Mouse (Mus musculus) small intestine, adult 2 months (tissue): ENCODE measurements around the gene Knl1. TPM values are rescaled to one million over a fixed set of nuclear protein-coding genes. Genes with fewer than 3 reads are reported as not detected.
"Not testable (repeated sequence)": the region's sequence is repeated elsewhere in the genome, so short reads cannot be mapped to it uniquely, and the experiment has no call there.

Experiments used
- H3K27ac ChIP-seq: fragments of 200-500 bp; 2 replicates; pipeline ENCODE4 v1.5.1; 2012; ENCODE audit warnings: low read depth, low read length, control low read depth, inconsistent platforms; ENCODE audit not compliant: insufficient read depth
- H3K27me3 ChIP-seq: fragments of 200-500 bp; 2 replicates; pipeline ENCODE4 v1.6.1; 2012; ENCODE audit warnings: mild to moderate bottlenecking, moderate library complexity, low read length, inconsistent platforms; ENCODE audit not compliant: control insufficient read depth, insufficient read depth
- H3K36me3 ChIP-seq: fragments of 200-500 bp; 2 replicates; pipeline ENCODE4 v1.6.1; 2012; ENCODE audit warnings: mild to moderate bottlenecking, low read length, control low read depth, inconsistent platforms; ENCODE audit not compliant: control insufficient read depth, insufficient read depth
- H3K4me1 ChIP-seq: fragments of 200-500 bp; 2 replicates; pipeline ENCODE4 v1.6.1; 2012; ENCODE audit warnings: low read length, inconsistent platforms, mixed read lengths; ENCODE audit not compliant: control insufficient read depth, insufficient read depth, insufficient read length
- H3K4me3 ChIP-seq: fragments of 200-500 bp; 2 replicates; pipeline ENCODE4 v1.5.1; 2012; ENCODE audit warnings: low read depth, mild to moderate bottlenecking, control low read depth, inconsistent platforms, low read length, moderate library complexity
- CTCF ChIP-seq: fragments of 200-500 bp; IDR thresholded peaks from 2 replicates; pipeline ENCODE4 v1.5.1; 2012; ENCODE audit warnings: low read depth, mild to moderate bottlenecking, control low read depth, inconsistent platforms, low read length, moderate library complexity, mixed read lengths; ENCODE audit not compliant: insufficient replicate concordance, insufficient read length; ENCODE audit errors: extremely low read depth
- POLR2A ChIP-seq: fragments of 200-500 bp; IDR thresholded peaks from 2 replicates; pipeline ENCODE4 v1.6.1; 2012; ENCODE audit warnings: low read depth, mild to moderate bottlenecking, control low read depth, inconsistent platforms, low read length, moderate library complexity
- WGBS: fragments of 180-500 bp; shearing (Covaris S2); methylation state at CpG from one replicate; pipeline ENCODE4 v1.1.7; 2018; 5-methylcytosine and 5-hydroxymethylcytosine counted together
- polyA plus RNA-seq: library from polyadenylated mRNA; depleted of rRNA; stranded (reverse); fragments of >200 nt; gene quantifications from 2 replicates; pipeline ENCODE4 v1.2.3, GENCODE M21; 2012

Knl1 gene
- polyA plus RNA-seq, 1 experiment, result 0.15 TPM

DNA sequence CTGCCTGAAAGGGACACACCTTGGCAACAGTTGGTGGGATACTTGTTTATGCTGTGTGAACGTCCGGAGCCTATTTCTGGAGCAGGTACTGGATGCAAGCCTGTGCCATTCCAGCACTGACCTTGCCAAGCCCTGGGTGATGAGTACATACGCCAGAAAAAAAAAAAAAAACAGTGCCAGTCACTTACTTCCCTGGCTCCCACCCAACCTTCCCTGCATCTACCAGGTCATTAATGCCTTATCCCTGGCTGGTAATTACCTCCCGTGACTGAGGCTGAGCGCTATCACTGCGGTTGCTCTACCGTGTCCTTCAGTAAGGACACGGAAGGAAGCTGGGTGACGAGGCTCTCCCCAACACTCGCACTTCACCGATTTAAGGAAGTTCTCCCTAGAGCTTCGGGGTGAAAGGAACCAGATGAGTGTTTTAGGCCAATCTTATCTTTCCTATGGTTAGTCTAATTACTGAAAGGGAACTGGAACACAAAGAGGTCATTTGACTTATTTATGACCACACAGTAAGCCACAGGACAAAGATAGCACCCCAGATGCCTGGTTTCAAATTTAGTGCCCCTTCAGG is 31.2 kb upstream of the Knl1 start:
- WGBS, result 16% methylated on average over 12 of the region's 12 CpGs
- TF ChIP-seq POLR2A (0 out of 2 replicates have a peak, but pooled peaks have one; percentile 14), CTCF (no peak)
- H3K4me1 ChIP-seq, result peaks cover 9% of the 10 kb centered on the region; the same call in 1 of the 2 replicates
- H3K27me3 ChIP-seq, result no peaks in the 10 kb centered on the region
- H3K4me3 ChIP-seq, result 0 out of 2 replicates have a peak overlapping the region, but pooled peaks have one; percentile 2
- H3K36me3 ChIP-seq, result peaks cover 24% of the 10 kb centered on the region
- H3K27ac ChIP-seq, result peak overlapping the region; percentile 67

DNA sequence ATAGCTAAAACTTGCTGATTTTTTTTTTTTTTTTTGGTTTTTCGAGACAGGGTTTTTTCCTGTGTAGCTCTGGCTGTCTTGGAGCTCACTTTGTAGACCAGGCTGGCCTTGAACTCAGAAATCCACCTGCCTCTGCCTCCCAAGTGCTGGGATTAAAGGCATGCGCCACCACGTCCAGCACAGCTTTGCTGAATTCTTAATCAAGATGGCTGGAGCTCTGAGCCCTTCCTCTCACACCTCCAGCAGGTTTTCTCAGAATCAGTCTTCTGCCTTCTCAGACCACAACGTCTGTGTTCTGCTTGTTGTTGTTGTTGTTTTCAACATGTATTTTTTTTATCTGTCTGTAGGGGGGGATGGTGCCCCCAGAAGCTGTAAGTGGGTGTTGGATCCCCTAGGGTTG is 30.6 kb upstream of the Knl1 start:
- peaks cover 29% of the 10 kb centered on the region for H3K36me3 ChIP-seq
- H3K4me1 ChIP-seq, H3K27me3 ChIP-seq, H3K27ac ChIP-seq, H3K4me3 ChIP-seq: not testable (repeated sequence)
- 76% methylated on average over 4 of the region's 4 CpGs for WGBS

DNA sequence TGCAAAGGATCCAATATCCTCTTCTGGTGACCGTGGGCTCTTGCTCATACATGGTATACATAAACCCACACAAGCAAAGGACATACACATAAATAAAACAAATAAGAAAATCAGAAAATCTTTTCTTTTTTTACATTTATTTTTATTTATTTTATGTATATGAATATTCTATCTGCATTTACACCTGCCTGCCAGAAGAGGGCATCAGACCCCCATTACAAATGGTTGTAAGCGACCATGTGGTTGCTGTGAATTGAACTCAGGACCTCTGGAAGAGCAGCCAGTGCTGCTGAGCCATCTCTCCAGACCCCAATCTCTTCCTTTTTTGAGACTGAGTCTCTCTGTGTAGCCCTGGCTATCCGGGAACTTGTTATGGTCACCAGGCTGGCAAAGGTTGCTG is 29.3 kb upstream of the Knl1 start:
- H3K27me3 ChIP-seq, result no peaks in the 10 kb centered on the region
- TF ChIP-seq CTCF (peak; percentile 46; the same call in 1 of the 2 replicates), POLR2A (no peak)
- no peak overlapping the region for H3K27ac ChIP-seq
- H3K36me3 ChIP-seq, result peaks cover 39% of the 10 kb centered on the region
- no peak overlapping the region for H3K4me3 ChIP-seq
- WGBS, result 94% methylated on average over 3 of the region's 3 CpGs
- peaks cover 9% of the 10 kb centered on the region; the same call in 1 of the 2 replicates for H3K4me1 ChIP-seq

DNA sequence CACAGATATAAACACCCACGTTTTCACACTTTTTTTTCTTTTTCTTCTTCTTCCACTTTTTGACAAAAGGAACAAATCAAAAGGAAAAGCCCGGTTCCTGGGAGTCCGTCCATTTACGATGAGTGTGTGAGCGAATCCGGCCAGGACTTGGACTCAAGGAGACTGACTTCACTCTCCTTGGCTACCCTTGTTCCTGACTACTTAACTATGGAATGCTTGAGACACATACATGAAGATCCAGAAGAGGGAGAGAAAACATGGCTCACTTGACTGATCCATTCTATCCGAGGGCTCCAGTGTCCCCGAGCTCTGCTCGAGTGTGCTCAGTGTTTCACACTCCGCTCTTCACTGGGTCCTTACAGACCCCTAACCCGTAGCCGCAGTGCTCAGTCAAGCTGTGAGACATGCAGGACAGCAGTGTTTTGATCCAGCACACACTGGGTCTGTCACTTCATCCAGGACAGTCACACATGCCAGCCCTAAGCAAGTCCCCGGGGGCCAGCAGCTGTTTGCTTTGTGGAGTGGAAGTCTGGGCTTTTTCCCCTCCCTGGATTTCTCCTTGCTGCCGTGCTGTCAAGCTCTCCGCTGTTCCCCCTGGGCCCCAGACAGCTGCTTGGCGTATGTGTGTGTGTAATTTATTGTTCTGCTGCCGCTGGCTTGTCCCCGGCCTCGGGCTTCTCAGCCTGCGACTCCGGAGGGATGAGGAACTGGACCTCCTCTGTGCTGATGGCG is 28.4 kb upstream of the Knl1 start:
- Histone ChIP-seq H3K27ac (peak overlapping the region; percentile 49; the same call in 1 of the 2 replicates), H3K4me1 (peaks cover 9% of the 10 kb centered on the region; the same call in 1 of the 2 replicates), H3K27me3 (no peaks in the 10 kb centered on the region), H3K36me3 (peaks cover 46% of the 10 kb centered on the region), H3K4me3 (no peak overlapping the region; the same call in 1 of the 2 replicates)
- no peak for TF ChIP-seq CTCF
- no peak for TF ChIP-seq POLR2A
- 81% methylated on average over 22 of the region's 22 CpGs for WGBS

DNA sequence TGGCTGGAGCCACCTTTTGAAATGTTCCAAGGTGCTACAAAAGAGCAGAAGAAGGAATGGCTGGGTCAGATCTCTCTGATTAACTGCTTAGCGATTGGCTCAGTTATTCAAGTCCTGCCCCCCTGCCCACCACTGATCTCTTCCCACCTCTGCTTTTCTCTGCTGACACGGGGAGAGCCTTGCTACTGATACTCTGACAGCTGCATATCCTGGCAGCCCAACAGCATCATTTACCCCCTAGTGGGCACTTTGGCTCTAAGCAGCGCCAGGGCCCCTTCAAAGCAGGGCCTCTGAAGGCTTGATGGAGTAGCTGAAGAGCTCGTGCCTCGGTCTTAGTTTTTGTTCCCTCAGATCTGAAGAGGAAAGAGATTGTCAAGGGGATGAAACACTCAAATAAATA is 27.8 kb upstream of the Knl1 start:
- no peak overlapping the region for H3K27ac ChIP-seq
- H3K4me3 ChIP-seq, result no peak overlapping the region
- no peak for TF ChIP-seq POLR2A
- no peak for TF ChIP-seq CTCF
- 73% methylated on average over 5 of the region's 5 CpGs for WGBS
- peaks cover 9% of the 10 kb centered on the region; the same call in 1 of the 2 replicates for H3K4me1 ChIP-seq
- H3K27me3 ChIP-seq, result no peaks in the 10 kb centered on the region
- H3K36me3 ChIP-seq, result peaks cover 52% of the 10 kb centered on the region

DNA sequence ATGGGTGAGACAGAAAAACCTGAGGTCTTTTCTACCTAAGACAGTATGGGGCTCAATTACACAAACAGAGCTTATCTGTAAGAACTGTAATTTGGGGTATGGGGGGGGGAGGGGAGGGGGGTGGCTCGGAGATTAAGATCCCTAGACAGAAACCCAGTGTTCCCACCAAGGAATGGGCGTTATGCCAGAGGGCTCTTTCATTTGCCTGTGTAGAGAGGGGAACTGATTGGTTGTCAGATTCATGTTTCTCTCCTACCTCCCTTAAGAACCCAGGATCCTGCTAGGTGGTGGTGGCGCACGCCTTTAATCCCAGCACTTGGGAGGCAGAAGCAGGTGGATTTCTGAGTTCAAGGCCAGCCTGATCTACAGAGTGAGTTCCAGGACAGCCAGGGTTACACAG is 27.4 kb upstream of the Knl1 start:
- Histone ChIP-seq H3K4me3 (no peak overlapping the region), H3K36me3 (peaks cover 52% of the 10 kb centered on the region), H3K4me1 (peaks cover 9% of the 10 kb centered on the region; the same call in 1 of the 2 replicates), H3K27ac (no peak overlapping the region), H3K27me3 (no peaks in the 10 kb centered on the region)
- 72% methylated on average over 4 of the region's 4 CpGs for WGBS
- no peak for TF ChIP-seq POLR2A
- no peak for TF ChIP-seq CTCF

DNA sequence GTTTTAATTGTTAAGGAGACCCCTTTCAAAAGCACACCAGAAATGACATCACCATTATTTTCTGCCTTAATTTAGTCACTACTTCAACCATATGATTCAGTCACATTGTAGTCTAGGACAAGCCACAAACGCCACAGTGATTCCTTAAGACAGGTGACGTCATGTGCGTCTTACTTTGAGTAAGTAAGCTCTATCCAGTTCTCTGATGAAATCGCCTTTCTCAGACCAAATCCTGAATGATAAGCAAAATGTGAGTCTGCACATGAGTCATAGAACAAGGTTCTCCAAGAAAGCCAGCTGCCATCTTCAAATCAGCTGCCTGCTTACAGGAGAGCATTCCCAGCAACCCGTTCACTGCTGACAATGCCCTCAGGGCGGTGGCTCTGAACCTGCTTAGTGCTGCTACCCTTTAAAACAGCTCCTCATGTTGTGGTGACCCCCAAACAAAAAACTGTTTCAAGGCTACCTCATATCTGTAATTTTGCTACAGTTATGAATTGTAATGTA is 23.7 kb upstream of the Knl1 start:
- Histone ChIP-seq H3K27ac (no peak overlapping the region), H3K4me3 (no peak overlapping the region), H3K36me3 (peaks cover 56% of the 10 kb centered on the region), H3K27me3 (no peaks in the 10 kb centered on the region), H3K4me1 (peaks cover 3% of the 10 kb centered on the region; the same call in 1 of the 2 replicates)
- WGBS, result 91% methylated on average over 6 of the region's 6 CpGs
- TF ChIP-seq POLR2A (no peak), CTCF (no peak)
